Mouse (Mus musculus): ENCODE results near the gene Cx3cr1.

- no peak for TF ChIP-seq CTCF (IDR thresholded peaks at IDR 0.05; ENCODE audit: low read depth)
- TF ChIP-seq EP300 (optimal IDR thresholded peaks at IDR 0.05), result no peak
These were observed 41.7 kb upstream of the Cx3cr1 start for GRCm38 (mm10) chr9:120111156-120111945.
